Mouse (Mus musculus): ENCODE measurements around the gene Gm1604a. TPM values are rescaled to one million over a fixed set of nuclear protein-coding genes. Genes with fewer than 3 reads are reported as not detected.
"Not testable (repeated sequence)": the region's sequence is repeated elsewhere in the genome, so short reads cannot be mapped to it uniquely, and the experiment has no call there.

Gene Gm1604a
- polyA plus RNA-seq, 1 experiment from 2014 or later: not detected

GRCm38 (mm10) chr17:7085469-7086168, 60.3 kb downstream of the Gm1604a start:
- H3K27ac ChIP-seq (ENCODE audit: low read depth, low read length); H3K27me3 ChIP-seq (ENCODE audit: control insufficient read depth, insufficient read depth, low read length); H3K4me2 ChIP-seq (replicated peaks; ENCODE audit: low read depth, low read length); H3K9me3 ChIP-seq (ENCODE audit: control insufficient read depth, low read length); H3K9ac ChIP-seq (ENCODE audit: low read depth, low read length); ATAC-seq (ENCODE audit: low FRiP score, low TSS enrichment); H3K36me3 ChIP-seq (ENCODE audit: control insufficient read depth, insufficient read depth, low read length); H3K4me3 ChIP-seq (ENCODE audit: low read length); H3K4me1 ChIP-seq (ENCODE audit: control insufficient read depth, insufficient read depth, low read length): not testable (repeated sequence)
- no CpG with 5 or more reads among the region's 12 CpGs for whole genome bisulfite sequencing

DNA sequence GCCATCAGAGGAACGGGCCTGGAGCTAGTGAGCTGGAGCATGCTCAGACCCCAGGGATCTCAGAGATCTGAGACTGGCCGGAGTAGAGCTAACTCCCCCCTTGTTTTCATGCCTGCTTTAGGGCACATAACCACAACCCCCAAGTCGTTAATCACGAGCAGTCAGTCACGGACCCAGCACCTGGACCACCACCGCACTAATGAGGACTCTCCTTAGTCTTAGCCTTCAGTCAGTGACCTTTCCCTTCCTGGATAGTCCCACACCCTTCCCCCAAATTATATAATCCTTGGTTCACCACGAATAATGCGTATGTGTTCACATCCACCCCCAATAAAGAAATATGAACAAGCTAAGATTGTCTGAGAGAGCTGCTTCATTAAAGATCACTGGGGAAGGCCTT, 61.5 kb downstream of the Gm1604a start:
- H3K27ac ChIP-seq (ENCODE audit: low read depth, low read length); H3K9me3 ChIP-seq (ENCODE audit: control insufficient read depth, low read length); H3K4me2 ChIP-seq (replicated peaks; ENCODE audit: low read depth, low read length); H3K4me1 ChIP-seq (ENCODE audit: control insufficient read depth, insufficient read depth, low read length); H3K27me3 ChIP-seq (ENCODE audit: control insufficient read depth, insufficient read depth, low read length); ATAC-seq (ENCODE audit: low FRiP score, low TSS enrichment); H3K4me3 ChIP-seq (ENCODE audit: low read length); H3K9ac ChIP-seq (ENCODE audit: low read depth, low read length); H3K36me3 ChIP-seq (ENCODE audit: control insufficient read depth, insufficient read depth, low read length): not testable (repeated sequence)
- WGBS: 60% methylated on average over 6 of the region's 8 CpGs

- H3K9me3 ChIP-seq (ENCODE audit: control insufficient read depth, low read length); H3K4me2 ChIP-seq (replicated peaks; ENCODE audit: low read depth, low read length); H3K9ac ChIP-seq (ENCODE audit: low read depth, low read length); H3K4me3 ChIP-seq (ENCODE audit: low read length); H3K36me3 ChIP-seq (ENCODE audit: control insufficient read depth, insufficient read depth, low read length); ATAC-seq (ENCODE audit: low FRiP score, low TSS enrichment); H3K27ac ChIP-seq (ENCODE audit: low read depth, low read length); H3K4me1 ChIP-seq (ENCODE audit: control insufficient read depth, insufficient read depth, low read length); H3K27me3 ChIP-seq (ENCODE audit: control insufficient read depth, insufficient read depth, low read length): not testable (repeated sequence)
- WGBS: no CpG with 5 or more reads among the region's 12 CpGs
These were observed 72.6 kb downstream of the Gm1604a start for GRCm38 (mm10) chr17:7097835-7098519.

- H3K4me1 ChIP-seq (ENCODE audit: control insufficient read depth, insufficient read depth, low read length); H3K9me3 ChIP-seq (ENCODE audit: control insufficient read depth, low read length); H3K27me3 ChIP-seq (ENCODE audit: control insufficient read depth, insufficient read depth, low read length); H3K36me3 ChIP-seq (ENCODE audit: control insufficient read depth, insufficient read depth, low read length); H3K9ac ChIP-seq (ENCODE audit: low read depth, low read length); H3K4me2 ChIP-seq (replicated peaks; ENCODE audit: low read depth, low read length); H3K4me3 ChIP-seq (ENCODE audit: low read length); H3K27ac ChIP-seq (ENCODE audit: low read depth, low read length); ATAC-seq (ENCODE audit: low FRiP score, low TSS enrichment): not testable (repeated sequence)
- 57% methylated on average over 4 of the region's 10 CpGs for WGBS
These were observed 73.7 kb downstream of the Gm1604a start for GRCm38 (mm10) chr17:7099096-7099495.

DNA sequence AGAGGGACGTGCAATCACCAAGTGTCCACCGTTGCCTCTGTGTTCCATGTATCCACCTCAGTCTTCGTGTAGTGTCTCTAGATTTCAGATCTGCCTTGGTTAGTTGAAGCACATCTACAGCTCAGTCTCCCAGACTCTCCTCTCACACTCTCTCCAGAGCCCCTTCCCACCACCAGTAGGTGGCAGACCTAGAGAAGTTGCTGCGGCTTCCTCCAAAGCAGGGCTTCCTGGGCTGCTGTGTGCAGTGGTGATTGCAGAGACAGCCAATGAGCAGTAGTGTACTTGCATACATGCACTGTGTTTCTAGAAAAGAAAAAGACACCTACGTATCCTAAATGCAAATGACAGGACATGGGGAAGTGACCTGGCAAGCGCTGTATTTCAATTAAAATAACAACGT, 77.6 kb downstream of the Gm1604a start:
- WGBS: no CpG with 5 or more reads among the region's 7 CpGs
- not testable (repeated sequence) for H3K36me3 ChIP-seq (ENCODE audit: control insufficient read depth, insufficient read depth, low read length); H3K4me2 ChIP-seq (replicated peaks; ENCODE audit: low read depth, low read length); H3K9ac ChIP-seq (ENCODE audit: low read depth, low read length); H3K4me3 ChIP-seq (ENCODE audit: low read length); H3K9me3 ChIP-seq (ENCODE audit: control insufficient read depth, low read length); H3K27me3 ChIP-seq (ENCODE audit: control insufficient read depth, insufficient read depth, low read length); H3K4me1 ChIP-seq (ENCODE audit: control insufficient read depth, insufficient read depth, low read length); H3K27ac ChIP-seq (ENCODE audit: low read depth, low read length)
- peak; percentile 66 for ATAC-seq (ENCODE audit: low FRiP score, low TSS enrichment)

DNA sequence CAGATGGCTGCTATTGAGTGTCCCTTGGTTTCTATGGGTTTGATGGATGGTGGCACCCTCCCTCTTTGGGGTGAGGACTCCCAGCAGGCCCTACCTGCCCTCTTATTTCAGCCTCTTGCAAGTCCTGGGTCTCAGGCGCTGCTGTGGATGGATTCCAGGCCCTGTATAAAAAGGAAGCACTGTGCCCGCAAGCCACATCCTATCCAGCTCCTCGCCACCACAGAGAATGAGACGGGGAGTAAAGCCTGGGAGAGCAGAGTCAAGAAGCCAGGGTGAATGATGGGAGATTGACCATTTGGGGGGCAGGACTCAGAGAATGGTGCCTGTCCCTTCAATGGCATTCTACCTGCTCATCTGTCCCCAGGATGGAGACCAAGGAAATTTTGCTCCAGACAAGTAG, 86.3 kb downstream of the Gm1604a start:
- WGBS: 88% methylated on average over 2 of the region's 4 CpGs
- not testable (repeated sequence) for ATAC-seq (ENCODE audit: low FRiP score, low TSS enrichment); H3K36me3 ChIP-seq (ENCODE audit: control insufficient read depth, insufficient read depth, low read length); H3K27ac ChIP-seq (ENCODE audit: low read depth, low read length); H3K4me2 ChIP-seq (replicated peaks; ENCODE audit: low read depth, low read length); H3K27me3 ChIP-seq (ENCODE audit: control insufficient read depth, insufficient read depth, low read length); H3K9ac ChIP-seq (ENCODE audit: low read depth, low read length); H3K4me1 ChIP-seq (ENCODE audit: control insufficient read depth, insufficient read depth, low read length); H3K9me3 ChIP-seq (ENCODE audit: control insufficient read depth, low read length); H3K4me3 ChIP-seq (ENCODE audit: low read length)

DNA sequence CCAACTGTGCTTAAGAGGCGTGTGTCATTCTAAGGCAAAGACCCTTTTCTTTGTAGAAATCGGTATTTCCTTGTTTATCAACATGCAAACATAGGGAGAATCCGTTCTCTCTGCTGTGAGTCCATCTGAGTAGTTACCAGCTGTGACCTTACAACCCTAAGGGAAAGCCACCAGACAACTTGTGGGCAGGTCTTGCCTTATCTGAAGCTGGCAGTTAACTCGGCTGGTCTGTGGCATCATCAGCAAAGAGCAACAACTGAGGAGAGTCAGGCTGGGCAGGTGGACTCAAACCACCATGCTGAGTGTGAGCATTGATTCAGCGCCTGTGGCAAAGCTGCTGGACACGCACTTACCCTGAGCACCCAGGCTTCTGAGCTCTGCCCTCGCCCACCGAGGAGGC, 90.9 kb downstream of the Gm1604a start:
- H3K27ac ChIP-seq (ENCODE audit: low read depth, low read length); H3K27me3 ChIP-seq (ENCODE audit: control insufficient read depth, insufficient read depth, low read length); H3K9me3 ChIP-seq (ENCODE audit: control insufficient read depth, low read length); H3K4me3 ChIP-seq (ENCODE audit: low read length); H3K36me3 ChIP-seq (ENCODE audit: control insufficient read depth, insufficient read depth, low read length); H3K4me1 ChIP-seq (ENCODE audit: control insufficient read depth, insufficient read depth, low read length); H3K4me2 ChIP-seq (replicated peaks; ENCODE audit: low read depth, low read length); H3K9ac ChIP-seq (ENCODE audit: low read depth, low read length): not testable (repeated sequence)
- 80% methylated on average over 5 of the region's 8 CpGs for WGBS
- ATAC-seq (ENCODE audit: low FRiP score, low TSS enrichment): 0 out of 2 replicates have a peak, but pooled peaks have one; percentile 35

DNA sequence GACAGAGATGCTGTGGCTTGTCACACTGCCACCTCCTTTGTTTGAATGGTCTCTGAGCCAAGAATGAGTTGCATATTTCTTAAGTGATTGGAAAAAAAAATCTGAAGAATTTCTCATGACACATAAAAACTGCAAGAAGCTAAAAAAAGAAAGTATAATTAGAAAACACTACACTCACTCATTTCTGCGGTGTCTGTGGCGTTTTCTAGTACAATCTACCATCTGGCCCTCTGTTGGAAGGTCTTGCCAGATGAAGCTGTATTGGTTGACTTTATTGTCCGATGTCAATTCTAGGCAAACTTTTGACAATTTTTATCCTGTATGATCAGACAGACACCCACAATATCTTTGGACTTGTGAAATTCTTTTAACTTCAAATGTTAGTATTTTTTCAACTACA, 95.5 kb downstream of the Gm1604a start:
- H3K4me1 ChIP-seq (ENCODE audit: control insufficient read depth, insufficient read depth, low read length); H3K9ac ChIP-seq (ENCODE audit: low read depth, low read length); H3K9me3 ChIP-seq (ENCODE audit: control insufficient read depth, low read length); H3K4me2 ChIP-seq (replicated peaks; ENCODE audit: low read depth, low read length); ATAC-seq (ENCODE audit: low FRiP score, low TSS enrichment); H3K4me3 ChIP-seq (ENCODE audit: low read length); H3K36me3 ChIP-seq (ENCODE audit: control insufficient read depth, insufficient read depth, low read length); H3K27ac ChIP-seq (ENCODE audit: low read depth, low read length); H3K27me3 ChIP-seq (ENCODE audit: control insufficient read depth, insufficient read depth, low read length): not testable (repeated sequence)
- WGBS: 91% methylated on average over 3 of the region's 3 CpGs

DNA sequence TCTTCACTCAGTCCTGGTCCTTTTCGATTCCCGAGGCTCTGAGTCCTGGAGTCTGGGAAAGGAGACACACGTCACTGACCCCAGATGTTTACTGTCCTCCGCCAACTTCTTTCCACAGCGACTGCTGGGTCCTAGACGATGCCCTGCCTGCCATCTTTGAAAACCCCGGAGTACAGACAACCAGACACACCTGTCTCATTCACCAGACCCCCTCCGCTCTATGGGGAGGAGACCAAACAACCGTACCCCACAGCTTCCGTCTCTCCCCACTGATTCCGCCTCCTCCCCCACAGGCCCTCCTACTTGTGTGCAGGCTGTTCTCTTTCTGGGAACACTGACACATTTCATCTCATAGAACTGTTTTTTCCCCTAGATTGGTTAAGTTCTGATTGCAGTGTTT, 97.2 kb downstream of the Gm1604a start:
- not testable (repeated sequence) for H3K4me3 ChIP-seq (ENCODE audit: low read length); H3K36me3 ChIP-seq (ENCODE audit: control insufficient read depth, insufficient read depth, low read length); H3K4me2 ChIP-seq (replicated peaks; ENCODE audit: low read depth, low read length); H3K9me3 ChIP-seq (ENCODE audit: control insufficient read depth, low read length); H3K27ac ChIP-seq (ENCODE audit: low read depth, low read length); H3K9ac ChIP-seq (ENCODE audit: low read depth, low read length); H3K4me1 ChIP-seq (ENCODE audit: control insufficient read depth, insufficient read depth, low read length); H3K27me3 ChIP-seq (ENCODE audit: control insufficient read depth, insufficient read depth, low read length)
- ATAC-seq (ENCODE audit: low FRiP score, low TSS enrichment): peak; percentile 60; the same call in 1 of the 2 replicates
- 34% methylated on average over 11 of the region's 11 CpGs for WGBS

All from kidney, embryonic 14.5 days (tissue).